ENCODE assay signal across 8 mouse cellular contexts in genomic region chr17:28016056-28016797, GRCm38 (mm10).
DNase-seq lines count a peak whose midpoint lies in the region; ATAC-seq and TF ChIP-seq lines count a peak whose summit lies in the region.

No protein-coding gene starts in this region.

- H3K27ac ChIP-seq in forebrain, embryonic 12.5 days, result peak overlapping the region; percentile 36
- no peak overlapping the region for H3K27ac ChIP-seq in forebrain, embryonic 14.5 days (ENCODE audit: low read depth, low read length)
- peak overlapping the region; percentile 78 for H3K27ac ChIP-seq in hindbrain, embryonic 13.5 days
- peak overlapping the region; percentile 48; the same call in 1 of the 2 replicates for H3K27ac ChIP-seq in limb, embryonic 14.5 days (replicated peaks; ENCODE audit: low read depth, low read length)
- H3K27ac ChIP-seq in neural tube, embryonic 12.5 days, result no peak overlapping the region

- DNase-seq in forebrain, embryonic 14.5 days (ENCODE audit: low spot score), result no peak
- peak; percentile 68 to 73 for DNase-seq in cerebellum, postnatal 25 days
- DNase-seq in limb, embryonic 14.5 days (ENCODE audit: low spot score), result no peak
- no peak for DNase-seq in embryo, embryonic 9.5 days (ENCODE audit: extremely low spot score)
- no peak for DNase-seq in urinary bladder, adult 18-20 months (ENCODE audit: low spot score in 2 of 2)

- peaks cover 67% of the 10 kb centered on the region for H3K4me1 ChIP-seq in forebrain, embryonic 12.5 days
- H3K4me1 ChIP-seq in forebrain, embryonic 14.5 days (ENCODE audit: control insufficient read depth, insufficient read depth, low read length), result peaks cover 22% of the 10 kb centered on the region
- H3K4me1 ChIP-seq in hindbrain, embryonic 13.5 days (replicated peaks), result peaks cover 76% of the 10 kb centered on the region
- H3K4me1 ChIP-seq in limb, embryonic 14.5 days (ENCODE audit: control insufficient read depth, insufficient read depth, low read length), result peaks cover 27% of the 10 kb centered on the region
- H3K4me1 ChIP-seq in neural tube, embryonic 12.5 days, result peaks cover 55% of the 10 kb centered on the region

- ATAC-seq in forebrain, embryonic 12.5 days (ENCODE audit: low FRiP score), result no peak
- ATAC-seq in forebrain, embryonic 14.5 days, result no peak
- ATAC-seq in hindbrain, embryonic 13.5 days (ENCODE audit: low FRiP score), result no peak
- no peak for ATAC-seq in limb, embryonic 14.5 days (ENCODE audit: low FRiP score, low read depth)
- no peak for ATAC-seq in neural tube, embryonic 12.5 days (ENCODE audit: low FRiP score, low read depth)

- no peaks in the 10 kb centered on the region for H3K9me3 ChIP-seq in forebrain, embryonic 12.5 days
- no peaks in the 10 kb centered on the region for H3K9me3 ChIP-seq in forebrain, embryonic 14.5 days (replicated peaks; ENCODE audit: control insufficient read depth, low read length)
- no peaks in the 10 kb centered on the region for H3K9me3 ChIP-seq in hindbrain, embryonic 13.5 days
- no peaks in the 10 kb centered on the region for H3K9me3 ChIP-seq in limb, embryonic 14.5 days (ENCODE audit: control insufficient read depth, low read length)
- no peaks in the 10 kb centered on the region for H3K9me3 ChIP-seq in neural tube, embryonic 12.5 days

- no peak overlapping the region for H3K4me3 ChIP-seq in forebrain, embryonic 12.5 days (replicated peaks)
- no peak overlapping the region for H3K4me3 ChIP-seq in forebrain, embryonic 14.5 days (ENCODE audit: low read depth, low read length)
- H3K4me3 ChIP-seq in hindbrain, embryonic 13.5 days, result no peak overlapping the region
- H3K4me3 ChIP-seq in limb, embryonic 14.5 days (replicated peaks; ENCODE audit: low read length), result no peak overlapping the region
- no peak overlapping the region for H3K4me3 ChIP-seq in neural tube, embryonic 12.5 days

- no peak overlapping the region for H3K9ac ChIP-seq in forebrain, embryonic 12.5 days
- H3K9ac ChIP-seq in forebrain, embryonic 14.5 days (ENCODE audit: low read length), result no peak overlapping the region
- H3K9ac ChIP-seq in hindbrain, embryonic 13.5 days, result no peak overlapping the region
- no peak overlapping the region for H3K9ac ChIP-seq in limb, embryonic 14.5 days (ENCODE audit: low read depth, low read length, severe bottlenecking)
- peak overlapping the region; percentile 26; the same call in 1 of the 2 replicates for H3K9ac ChIP-seq in neural tube, embryonic 12.5 days

- WGBS in forebrain, embryonic 12.5 days, result 81% methylated on average over 8 of the region's 8 CpGs
- 75% methylated on average over 8 of the region's 8 CpGs for WGBS in forebrain, embryonic 14.5 days
- 84% methylated on average over 8 of the region's 8 CpGs for WGBS in hindbrain, embryonic 13.5 days
- 86% methylated on average over 8 of the region's 8 CpGs for WGBS in limb, embryonic 14.5 days
- whole genome bisulfite sequencing in neural tube, embryonic 12.5 days, result 76% methylated on average over 8 of the region's 8 CpGs

- no peak overlapping the region for H3K4me2 ChIP-seq in forebrain, embryonic 12.5 days
- no peak overlapping the region for H3K4me2 ChIP-seq in forebrain, embryonic 14.5 days (ENCODE audit: low read length)
- H3K4me2 ChIP-seq in hindbrain, embryonic 13.5 days, result no peak overlapping the region
- H3K4me2 ChIP-seq in limb, embryonic 14.5 days (replicated peaks; ENCODE audit: low read depth, low read length, severe bottlenecking), result no peak overlapping the region
- H3K4me2 ChIP-seq in neural tube, embryonic 12.5 days (replicated peaks), result no peak overlapping the region

- H3K36me3 ChIP-seq in forebrain, embryonic 12.5 days (replicated peaks), result no peaks in the 10 kb centered on the region; the same call in 1 of the 2 replicates
- peaks cover 7% of the 10 kb centered on the region; the same call in 1 of the 2 replicates for H3K36me3 ChIP-seq in forebrain, embryonic 14.5 days (ENCODE audit: control insufficient read depth, insufficient read depth, low read length)
- H3K36me3 ChIP-seq in hindbrain, embryonic 13.5 days, result no peaks in the 10 kb centered on the region; the same call in 1 of the 2 replicates
- peaks cover 6% of the 10 kb centered on the region for H3K36me3 ChIP-seq in limb, embryonic 14.5 days (ENCODE audit: control insufficient read depth, insufficient read depth, low read length)
- peaks cover 1% of the 10 kb centered on the region; the same call in 1 of the 2 replicates for H3K36me3 ChIP-seq in neural tube, embryonic 12.5 days

- no peaks in the 10 kb centered on the region for H3K27me3 ChIP-seq in forebrain, embryonic 12.5 days
- H3K27me3 ChIP-seq in forebrain, embryonic 14.5 days (replicated peaks; ENCODE audit: control insufficient read depth, insufficient read depth, low read length), result no peaks in the 10 kb centered on the region
- H3K27me3 ChIP-seq in hindbrain, embryonic 13.5 days, result no peaks in the 10 kb centered on the region
- no peaks in the 10 kb centered on the region for H3K27me3 ChIP-seq in limb, embryonic 14.5 days (ENCODE audit: control insufficient read depth, insufficient read depth, low read length)
- H3K27me3 ChIP-seq in neural tube, embryonic 12.5 days (replicated peaks), result no peaks in the 10 kb centered on the region

- no peak for TF ChIP-seq POLR2A in limb, embryonic 14.5 days (IDR thresholded peaks at IDR 0.05; ENCODE audit: borderline replicate concordance, extremely low read depth, insufficient read depth, insufficient read length)

Comparison
In these comparisons a context has a peak if more than half of its experiments do, and no peak if none do; other contexts are left out.
1. H3K27ac ChIP-seq: peak in forebrain, embryonic 12.5 days (single experiment), hindbrain, embryonic 13.5 days (single experiment) and limb, embryonic 14.5 days (single experiment); none in forebrain, embryonic 14.5 days (single experiment) and neural tube, embryonic 12.5 days (single experiment).
2. DNase-seq: peak in cerebellum, postnatal 25 days (2 of 2); none in forebrain, embryonic 14.5 days (single experiment), limb, embryonic 14.5 days (single experiment), embryo, embryonic 9.5 days (single experiment) and urinary bladder, adult 18-20 months (0 of 2).